Mouse (Mus musculus): Measurements from ENCODE around the gene Lrat.

Gene Lrat

DNA sequence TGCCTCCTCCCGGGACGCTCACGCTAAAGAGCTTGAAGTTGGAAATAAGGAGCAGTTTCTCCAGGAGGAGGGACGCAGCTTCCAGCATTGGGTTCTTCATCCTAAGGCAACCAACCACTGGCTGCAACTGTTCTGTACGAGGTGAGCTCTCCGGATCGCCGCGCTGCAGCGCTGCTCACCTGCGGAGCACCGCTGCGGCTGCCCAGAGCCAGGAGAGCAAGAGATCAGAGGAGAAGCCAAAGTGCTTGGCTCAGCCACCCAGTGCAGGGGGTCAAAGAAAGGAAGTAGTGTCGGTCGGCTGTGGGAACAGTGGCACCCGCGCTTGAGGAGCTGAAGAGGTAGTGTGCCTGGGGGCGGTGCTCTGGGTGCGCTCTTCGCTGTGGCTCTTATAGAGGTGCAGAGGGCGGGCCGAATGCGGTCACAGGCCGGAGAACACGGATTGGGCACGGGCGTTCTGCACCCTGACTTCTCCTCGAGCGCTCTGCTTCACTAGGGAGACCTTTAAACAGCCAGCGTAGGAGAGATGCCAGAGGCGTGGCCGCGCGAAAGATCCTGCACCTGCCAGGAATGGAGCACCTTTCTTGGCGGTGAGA is at the start of gene Lrat:
Gene Lrat (minus strand): TSS at position 361 of the 593 bp plus-strand sequence.
- DNase-seq (ENCODE audit: low spot score): peak; percentile 53

DNA sequence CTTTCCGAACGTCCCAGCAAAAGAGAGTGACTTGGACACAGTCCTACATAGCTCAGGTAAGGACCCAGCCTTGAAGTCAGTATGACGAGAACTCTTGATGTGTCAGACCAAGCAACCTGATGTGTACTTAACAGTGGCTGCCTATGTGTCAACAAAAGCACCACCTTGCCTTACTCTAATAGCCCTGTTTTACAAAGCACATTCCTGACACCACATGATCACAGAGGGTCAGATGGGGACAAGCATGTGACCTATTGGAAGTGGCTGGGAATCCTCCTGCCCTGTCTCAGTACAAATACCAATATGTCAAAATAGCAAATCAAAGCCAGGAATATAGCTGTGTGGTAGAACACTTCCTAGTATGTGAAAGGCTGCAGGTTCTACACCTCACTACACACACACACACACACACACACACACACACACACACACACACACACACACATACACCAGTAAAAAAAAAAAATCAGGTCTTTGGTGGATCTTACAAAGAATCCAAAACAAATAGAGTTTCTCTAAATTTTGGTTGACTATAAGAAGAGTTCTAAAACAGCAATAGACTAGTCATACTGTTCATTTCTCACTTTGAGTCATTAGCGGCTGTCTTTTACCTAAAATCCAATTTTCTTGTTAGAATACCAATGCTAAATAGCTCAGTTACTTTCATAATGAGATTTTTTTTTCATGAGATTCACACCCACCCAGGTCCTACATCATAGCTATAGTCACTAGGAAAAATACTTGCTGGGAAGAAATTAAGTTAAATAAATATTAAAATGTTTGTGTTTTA is 48.6 kb upstream of the Lrat start:
- no peak for DNase-seq (ENCODE audit: low spot score)

- DNase-seq (ENCODE audit: low spot score): no peak
These were observed 46.9 kb upstream of the Lrat start for GRCm38 (mm10) chr3:82950639-82951038.

GRCm38 (mm10) chr3:82950208-82950607 is 46.4 kb upstream of the Lrat start:
- DNase-seq (ENCODE audit: low spot score): no peak

- no peak for DNase-seq (ENCODE audit: low spot score)
These were observed 42.8 kb upstream of the Lrat start for GRCm38 (mm10) chr3:82946375-82947107.

GRCm38 (mm10) chr3:82927917-82928316 is 24.1 kb upstream of the Lrat start:
- DNase-seq (ENCODE audit: low spot score): no peak

- DNase-seq (ENCODE audit: low spot score): no peak
These were observed 11.9 kb upstream of the Lrat start for GRCm38 (mm10) chr3:82915632-82916031.

DNA sequence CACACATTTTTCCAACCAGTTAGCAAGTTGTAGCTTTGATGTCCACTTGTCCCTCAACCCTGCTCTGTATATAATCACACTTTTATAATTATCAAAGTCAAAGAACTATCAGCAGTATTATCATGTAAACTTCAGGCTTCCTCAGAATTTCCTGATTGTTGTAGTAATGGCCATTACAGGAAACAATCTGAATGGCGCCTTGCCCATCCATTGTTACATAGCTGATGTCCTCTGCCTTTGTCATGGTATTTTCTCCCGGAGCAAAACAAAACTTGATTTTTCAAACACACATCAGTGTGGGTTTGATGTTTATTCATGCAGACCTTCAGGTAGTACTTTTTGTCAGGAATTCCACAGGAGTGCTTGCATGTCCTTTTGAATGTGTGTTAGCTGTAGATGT is 4.9 kb upstream of the Lrat start:
- DNase-seq (ENCODE audit: low spot score): no peak

DNA sequence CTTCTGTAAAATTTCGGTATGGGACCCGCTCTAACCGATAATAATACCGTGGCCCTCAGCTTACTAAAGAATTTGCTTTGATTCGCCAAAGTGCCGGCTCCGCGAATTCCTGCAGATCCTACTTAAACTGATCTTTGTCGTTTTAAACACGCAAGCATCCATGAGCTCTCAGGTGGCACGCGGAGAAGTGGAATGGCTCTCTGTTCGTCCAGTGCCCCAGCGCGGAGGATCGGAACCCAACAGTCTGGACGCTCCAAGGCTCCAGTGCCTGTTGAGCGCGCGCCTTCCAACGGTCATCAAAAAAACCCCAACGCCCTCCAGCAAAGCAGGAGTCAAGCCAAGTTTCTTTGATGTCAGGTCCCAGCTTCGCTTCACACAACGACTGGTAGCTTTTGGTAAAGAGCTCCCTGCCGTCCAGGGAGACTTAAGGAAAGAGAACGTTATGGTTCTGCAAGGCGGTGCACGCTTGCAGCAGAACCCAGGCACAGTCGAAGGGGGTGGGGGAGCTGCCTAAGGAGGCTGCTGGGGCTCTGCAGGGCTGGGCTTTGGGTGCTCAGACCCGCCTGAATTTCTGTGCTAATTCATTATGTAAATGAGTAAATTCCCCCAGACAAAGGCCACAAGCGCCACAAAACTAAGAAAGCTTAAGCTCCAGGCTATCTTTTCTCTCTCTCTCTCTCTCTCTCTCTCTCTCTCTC is 587 bp upstream of the Lrat start:
- peak; percentile 12 for DNase-seq (ENCODE audit: low spot score)

- no peak for DNase-seq (ENCODE audit: low spot score)
These were observed 788 bp downstream of the Lrat start for GRCm38 (mm10) chr3:82902757-82903612.

DNA sequence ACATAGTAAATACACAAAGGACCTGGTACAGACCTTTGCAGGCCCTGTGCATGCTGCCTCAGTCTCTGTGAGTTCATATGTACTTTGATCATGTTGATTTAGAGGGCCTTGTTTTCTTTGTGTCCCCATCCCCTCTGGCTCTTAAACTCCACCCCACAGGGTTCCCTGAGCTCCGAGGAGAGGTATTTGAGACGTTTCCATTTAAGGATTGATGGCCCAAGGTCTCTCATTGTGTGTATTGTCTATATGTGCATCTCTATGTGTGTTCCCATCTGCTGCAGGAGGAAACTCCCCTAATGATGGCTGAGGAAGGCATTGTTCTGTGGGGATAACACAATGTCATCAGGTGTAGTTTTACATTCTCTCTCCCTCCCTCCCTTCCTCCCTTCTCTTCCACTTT is 14.9 kb downstream of the Lrat start:
- DNase-seq (ENCODE audit: low spot score): no peak

GRCm38 (mm10) chr3:82877258-82877657 is 26.5 kb downstream of the Lrat start:
- no peak for DNase-seq (ENCODE audit: low spot score)

DNA sequence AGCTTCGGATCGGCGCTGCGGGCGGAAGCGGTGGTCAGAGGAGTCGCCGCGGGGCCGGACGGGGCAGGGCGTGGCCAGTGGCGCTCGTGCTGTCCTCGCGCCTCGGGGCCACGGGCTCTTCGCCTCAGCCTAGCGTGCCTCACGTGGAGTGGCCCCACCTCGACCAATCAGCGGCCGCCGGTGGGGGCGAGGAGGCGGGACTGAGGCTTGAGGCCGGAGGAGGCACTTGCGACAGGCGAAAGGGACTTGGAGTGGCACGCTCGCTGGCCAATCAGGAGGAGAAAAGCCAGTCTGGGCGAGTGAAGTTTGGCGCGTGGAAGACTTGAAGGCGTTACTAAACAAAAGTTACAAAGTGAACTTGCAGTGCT is 27.4 kb downstream of the Lrat start, which contains the start of gene Rbm46:
Gene Rbm46 (minus strand): TSS at position 112 of the 368 bp plus-strand sequence.
- DNase-seq (ENCODE audit: low spot score): peak; percentile 84

DNA sequence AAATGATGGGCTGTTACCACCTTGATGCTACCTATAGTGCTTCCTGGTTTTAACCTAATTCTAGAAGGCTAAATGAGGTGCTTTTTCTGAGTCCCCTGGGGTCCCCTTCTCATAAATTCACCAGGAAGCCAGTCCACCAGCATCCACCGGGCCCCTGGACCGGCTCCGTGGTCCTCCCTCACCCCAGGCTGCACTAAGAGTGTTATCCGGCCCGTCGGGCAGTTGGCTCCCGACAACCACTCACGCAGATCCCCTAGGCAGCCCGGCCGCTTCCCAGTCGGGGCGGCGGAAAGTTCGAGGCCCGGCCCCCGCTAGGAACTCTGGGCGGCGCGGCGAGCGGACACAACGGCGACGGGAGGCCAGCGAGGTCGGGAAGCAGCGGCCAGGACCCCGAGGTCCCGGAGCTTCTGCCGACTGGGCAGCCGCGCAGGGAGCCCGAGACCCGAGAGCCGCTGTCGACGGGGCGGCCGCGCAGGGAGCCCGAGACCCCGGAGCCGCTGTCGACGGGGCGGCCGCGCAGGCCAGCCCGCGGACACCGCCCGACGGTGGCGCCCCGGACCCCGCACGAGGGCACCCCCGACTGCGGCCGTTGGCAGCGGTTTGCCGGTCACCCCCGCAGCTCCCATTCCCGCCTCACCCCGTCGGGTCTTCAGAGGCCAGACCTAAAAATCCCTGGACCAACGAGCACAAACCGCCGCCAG is 28.0 kb downstream of the Lrat start:
- no peak for DNase-seq (ENCODE audit: low spot score)

DNA sequence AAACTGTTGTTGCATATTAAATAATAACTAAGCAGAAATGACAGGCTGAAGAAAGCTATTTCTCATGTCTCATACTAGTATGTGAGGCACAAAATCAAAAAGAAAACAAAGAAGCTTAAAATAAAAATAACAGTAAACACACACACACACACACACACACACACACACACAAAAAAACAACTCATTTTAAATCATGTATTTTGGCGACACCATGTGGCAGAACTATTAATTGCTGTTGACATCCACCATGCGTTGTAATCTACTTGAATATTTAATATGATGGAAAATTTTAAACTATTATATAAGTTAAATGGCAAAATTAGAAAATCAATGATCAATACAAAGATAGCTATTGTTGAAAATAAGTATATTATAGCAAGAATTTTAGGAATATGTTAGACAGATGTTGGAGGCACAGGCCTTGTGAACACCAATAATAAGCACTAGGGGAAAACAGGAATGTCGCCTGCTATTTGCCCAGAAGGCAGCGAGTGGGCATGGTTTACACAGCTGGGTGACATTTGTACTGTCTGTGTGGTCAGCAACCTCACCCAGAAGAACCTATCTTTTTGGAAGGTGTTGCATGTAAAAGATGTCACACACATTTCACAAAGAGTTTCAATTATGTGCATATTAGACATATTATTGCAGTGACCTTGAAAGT is 46.2 kb downstream of the Lrat start:
- DNase-seq (ENCODE audit: low spot score): no peak
